In genomic region chr12:83950493-83950839, GRCm38 (mm10) we compare ENCODE assay signal across 8 mouse cellular contexts. TPM values are rescaled to one million over a fixed set of nuclear protein-coding genes. Genes with fewer than 3 reads are reported as not detected.
DNase-seq lines count a peak whose midpoint lies in the region; ATAC-seq and TF ChIP-seq lines count a peak whose summit lies in the region.

Gene Riox1 (plus strand): TSS chr12:83950608.

- ATAC-seq in embryonic facial prominence, embryonic 15.5 days (ENCODE audit: insufficient number of reproducible peaks, low FRiP score, low TSS enrichment, low read depth): peak; percentile 94
- ATAC-seq in kidney, embryonic 14.5 days (ENCODE audit: low FRiP score, low TSS enrichment): peak; percentile 94
- ATAC-seq in limb, embryonic 15.5 days (ENCODE audit: insufficient number of reproducible peaks, low FRiP score, low TSS enrichment, low read depth): peak; percentile 90
- ATAC-seq in midbrain, postnatal 0 days (ENCODE audit: low FRiP score): peak; percentile 89

- H3K4me2 ChIP-seq in embryonic facial prominence, embryonic 15.5 days (replicated peaks): peak within 1 kb of the TSS; percentile 93
- H3K4me2 ChIP-seq in kidney, embryonic 14.5 days (replicated peaks; ENCODE audit: low read depth, low read length): peak within 1 kb of the TSS; percentile 76
- H3K4me2 ChIP-seq in limb, embryonic 15.5 days: peak within 1 kb of the TSS; percentile 92
- peak within 1 kb of the TSS; percentile 87 for H3K4me2 ChIP-seq in midbrain, postnatal 0 days (ENCODE audit: low read depth, low read length, poor library complexity, severe bottlenecking)

- H3K27ac ChIP-seq in embryonic facial prominence, embryonic 15.5 days (replicated peaks): peak within 1 kb of the TSS; percentile 87
- peak within 1 kb of the TSS; percentile 42 for H3K27ac ChIP-seq in kidney, embryonic 14.5 days (ENCODE audit: low read depth, low read length)
- H3K27ac ChIP-seq in limb, embryonic 15.5 days: peak within 1 kb of the TSS; percentile 87
- peak within 1 kb of the TSS; percentile 89 for H3K27ac ChIP-seq in midbrain, postnatal 0 days (ENCODE audit: low read depth, low read length)

- no peaks in the 10 kb centered on the region for H3K27me3 ChIP-seq in embryonic facial prominence, embryonic 15.5 days
- no peaks in the 10 kb centered on the region for H3K27me3 ChIP-seq in kidney, embryonic 14.5 days (ENCODE audit: control insufficient read depth, insufficient read depth, low read length)
- no peaks in the 10 kb centered on the region for H3K27me3 ChIP-seq in limb, embryonic 15.5 days
- no peaks in the 10 kb centered on the region for H3K27me3 ChIP-seq in midbrain, postnatal 0 days (ENCODE audit: insufficient read depth, low read length)

- no peak for TF ChIP-seq CTCF in midbrain, postnatal 0 days (IDR thresholded peaks at IDR 0.05)

- DNase-seq in 416B (ENCODE audit: low read depth): peak; percentile 85
- DNase-seq in adrenal gland, postnatal 4 days (ENCODE audit: low spot score in 2 of 2): peak; percentile 49 to 69
- peak; percentile 85 for DNase-seq in heart, adult 9 months (ENCODE audit: low spot score in 2 of 2)
- DNase-seq in midbrain, postnatal 0 days (ENCODE audit: low spot score): peak; percentile 92
- peak; percentile 79 to 81 for DNase-seq in spleen, postnatal 36 days (ENCODE audit: low spot score in 2 of 2)

- H3K9ac ChIP-seq in embryonic facial prominence, embryonic 15.5 days: peak within 1 kb of the TSS; percentile 70
- peak within 1 kb of the TSS; percentile 85 for H3K9ac ChIP-seq in kidney, embryonic 14.5 days (ENCODE audit: low read depth, low read length)
- H3K9ac ChIP-seq in limb, embryonic 15.5 days: peak within 1 kb of the TSS; percentile 76
- H3K9ac ChIP-seq in midbrain, postnatal 0 days (replicated peaks; ENCODE audit: low read length, poor library complexity, severe bottlenecking): peak within 1 kb of the TSS; percentile 79

- no peaks in the 10 kb centered on the region for H3K9me3 ChIP-seq in embryonic facial prominence, embryonic 15.5 days (replicated peaks)
- H3K9me3 ChIP-seq in kidney, embryonic 14.5 days (ENCODE audit: control insufficient read depth, low read length): no peaks in the 10 kb centered on the region
- H3K9me3 ChIP-seq in limb, embryonic 15.5 days: no peaks in the 10 kb centered on the region
- H3K9me3 ChIP-seq in midbrain, postnatal 0 days (ENCODE audit: low read length): no peaks in the 10 kb centered on the region

- WGBS in embryonic facial prominence, embryonic 15.5 days: 0% methylated on average over 37 of the region's 37 CpGs
- WGBS in kidney, embryonic 14.5 days: under 1% methylated on average over 36 of the region's 37 CpGs
- WGBS in limb, embryonic 15.5 days: under 1% methylated on average over 36 of the region's 37 CpGs
- 0% methylated on average over 35 of the region's 37 CpGs for WGBS in midbrain, postnatal 0 days

- peak within 1 kb of the TSS; percentile 86 for H3K4me3 ChIP-seq in embryonic facial prominence, embryonic 15.5 days (replicated peaks)
- peak within 1 kb of the TSS; percentile 87 for H3K4me3 ChIP-seq in kidney, embryonic 14.5 days (ENCODE audit: low read length)
- peak within 1 kb of the TSS; percentile 92 for H3K4me3 ChIP-seq in limb, embryonic 15.5 days
- peak within 1 kb of the TSS; percentile 83 for H3K4me3 ChIP-seq in midbrain, postnatal 0 days (ENCODE audit: low read depth, low read length)

- peaks cover 7% of the 10 kb centered on the region; the same call in 1 of the 2 replicates for H3K36me3 ChIP-seq in embryonic facial prominence, embryonic 15.5 days
- peaks cover 18% of the 10 kb centered on the region; the same call in 1 of the 2 replicates for H3K36me3 ChIP-seq in kidney, embryonic 14.5 days (ENCODE audit: control insufficient read depth, insufficient read depth, low read length)
- H3K36me3 ChIP-seq in limb, embryonic 15.5 days: peaks cover 6% of the 10 kb centered on the region
- H3K36me3 ChIP-seq in midbrain, postnatal 0 days (ENCODE audit: insufficient read depth, low read length): no peaks in the 10 kb centered on the region

- H3K4me1 ChIP-seq in embryonic facial prominence, embryonic 15.5 days: peaks cover 29% of the 10 kb centered on the region
- H3K4me1 ChIP-seq in kidney, embryonic 14.5 days (ENCODE audit: control insufficient read depth, insufficient read depth, low read length): peaks cover 15% of the 10 kb centered on the region
- peaks cover 26% of the 10 kb centered on the region for H3K4me1 ChIP-seq in limb, embryonic 15.5 days
- H3K4me1 ChIP-seq in midbrain, postnatal 0 days (ENCODE audit: insufficient read depth, low read length): peaks cover 9% of the 10 kb centered on the region

RNA-seq across cellular contexts. Expression of gene Riox1, which starts in this region (rescaled TPM):
- 10 to 100 TPM; 15.9 to 16.7 TPM for total RNA-seq in adrenal gland, postnatal 4 days (2021)
- 14.7 and 15.4 TPM in 2 replicates for polyA plus RNA-seq in embryonic facial prominence, embryonic 15.5 days (2015; fragmentation: Nextera tagmentation; extraction: Ambion mirVana)
- 14.1 and 16.2 TPM in 2 replicates for polyA plus RNA-seq in kidney, embryonic 14.5 days (2014; fragmentation: Nextera tagmentation; extraction: Ambion mirVana)
- 9.0 and 11.2 TPM in 2 replicates for polyA plus RNA-seq in limb, embryonic 15.5 days (2015; fragmentation: Nextera tagmentation; extraction: Ambion mirVana)
- 25.3 and 27.8 TPM in 2 replicates for total RNA-seq in midbrain, postnatal 0 days (2014; rRNA removed)
- 10.4 and 12.6 TPM in 2 replicates for polyA plus RNA-seq in midbrain, postnatal 0 days (2015; fragmentation: Nextera tagmentation; extraction: Ambion mirVana)

Comparison
In these comparisons a context has a peak if more than half of its experiments do, and no peak if none do; other contexts are left out.
1. Peak in every context shown above with its lines: DNase-seq, ATAC-seq, H3K4me3 ChIP-seq and H3K27ac ChIP-seq.